Mouse (Mus musculus) ES-E14 (cell line): ENCODE measurements around the gene Nfx1. TPM values are rescaled to one million over a fixed set of nuclear protein-coding genes. Genes with fewer than 3 reads are reported as not detected.
A peak's percentile ranks its signal among the peaks of the same experiment; 100 is the strongest.

Experiments
- DNase-seq: peaks from one replicate; pipeline ENCODE4 v3.0.0-alpha.2; 2013; ENCODE audit warnings: low read depth, low spot score
- H3K27ac ChIP-seq: 2 replicates; pipeline ENCODE4 v1.5.1; 2012; ENCODE audit warnings: low read depth, mild to moderate bottlenecking, low read length, moderate library complexity, mixed read lengths; ENCODE audit not compliant: poor library complexity, insufficient read depth, severe bottlenecking
- H3K36me3 ChIP-seq: 2 replicates; pipeline ENCODE4 v1.6.1; 2012; ENCODE audit warnings: mild to moderate bottlenecking, low read length, moderate library complexity, mixed read lengths; ENCODE audit not compliant: control insufficient read depth, poor library complexity, insufficient read depth, severe bottlenecking
- H3K4me1 ChIP-seq, 2 experiments: fragments of 150-350 bp in 1 of 2; sonication (generic) in 1 of 2; 2 replicates each; pipeline ENCODE4 v1.6.1; 2012; ENCODE audit warnings: low read length in 2 of 2, mild to moderate bottlenecking in 1 of 2, mixed read lengths in 1 of 2; ENCODE audit not compliant: control insufficient read depth in 2 of 2, insufficient read depth in 2 of 2, poor library complexity in 1 of 2
- H3K4me3 ChIP-seq, 2 experiments: fragments of 150-350 bp in 1 of 2; sonication (generic) in 1 of 2; 2 replicates each; pipeline ENCODE4 v1.5.1; 2012; ENCODE audit warnings: low read length in 2 of 2, low read depth in 1 of 2, mild to moderate bottlenecking in 1 of 2, mixed read lengths in 1 of 2; ENCODE audit not compliant: insufficient read depth in 1 of 2, poor library complexity in 1 of 2, severe bottlenecking in 1 of 2
- H3K9ac ChIP-seq: 2 replicates; pipeline ENCODE4 v1.6.1; 2012; ENCODE audit warnings: low read depth, mild to moderate bottlenecking, low read length, mixed read lengths; ENCODE audit not compliant: poor library complexity, insufficient read depth, severe bottlenecking
- H3K9me3 ChIP-seq: fragments of 150-350 bp; sonication (generic); 2 replicates; pipeline ENCODE4 v1.6.1; 2012; ENCODE audit warnings: low read depth, mild to moderate bottlenecking, low read length; ENCODE audit not compliant: control insufficient read depth, insufficient read depth
- CHD2 ChIP-seq: IDR thresholded peaks from 2 replicates; pipeline ENCODE4 v1.6.1; 2014; ENCODE audit warnings: mild to moderate bottlenecking, low read depth, low read length, inconsistent platforms
- HCFC1 ChIP-seq: IDR thresholded peaks from 2 replicates; pipeline ENCODE4 v1.6.1; 2012; ENCODE audit warnings: low read length, inconsistent platforms, borderline replicate concordance; ENCODE audit not compliant: insufficient read depth
- MAFK ChIP-seq: IDR thresholded peaks from 2 replicates; pipeline ENCODE4 v1.6.1; 2014; ENCODE audit warnings: mild to moderate bottlenecking, low read depth, low read length, inconsistent platforms; ENCODE audit not compliant: insufficient read depth
- ZC3H11A ChIP-seq: IDR thresholded peaks from 2 replicates; pipeline ENCODE4 v1.6.1; 2012; ENCODE audit warnings: low read depth, mild to moderate bottlenecking, inconsistent platforms, low read length, borderline replicate concordance
- ZNF384 ChIP-seq: IDR thresholded peaks from 2 replicates; pipeline ENCODE4 v1.6.1; 2012; ENCODE audit warnings: low read depth, low read length, inconsistent platforms
- in situ Hi-C, 2 experiments: fragments of 600-800 bp; cut with MboI; formaldehyde crosslinking; loops; one replicate each; pipeline ENCODE4 v1.15.1; 2025; ENCODE audit warnings: low sequenced_read_pairs in 2 of 2, inconsistent platforms in 1 of 2; ENCODE audit not compliant: unreplicated experiment in 2 of 2
- total RNA-seq: library from RNA; depleted of rRNA; stranded (reverse); fragments of 300-350 nt; gene quantifications from 2 replicates; pipeline ENCODE4 v1.2.3, GENCODE M21; 2012

Nfx1 gene
- total RNA-seq, 1 experiment: 71.7 TPM

GRCm38 (mm10) chr4:40997916-40998315 lies 27.2 kb downstream of the Nfx1 start:
- no peaks in the 10 kb centered on the region for H3K9me3 ChIP-seq
- H3K4me1 ChIP-seq: no peaks in the 10 kb centered on the region
- in situ Hi-C loops: loop anchor here in 1 of 2 experiments (10.0 kb wide), 1 partner anchor 263 kb away; no protein-coding TSS in a partner anchor

GRCm38 (mm10) chr4:41000271-41000670 lies 29.6 kb downstream of the Nfx1 start:
- H3K9ac ChIP-seq: no peak overlapping the region
- TF ChIP-seq ZC3H11A (no peak), ZNF384 (no peak), HCFC1 (no peak), MAFK (no peak), CHD2 (no peak)
- DNase-seq: no peak
- H3K36me3 ChIP-seq: peaks cover 56% of the 10 kb centered on the region
- no peaks in the 10 kb centered on the region for H3K4me1 ChIP-seq
- H3K27ac ChIP-seq: no peak overlapping the region; the same call in 1 of the 2 replicates
- no peaks in the 10 kb centered on the region for H3K9me3 ChIP-seq
- no peak overlapping the region for H3K4me3 ChIP-seq
- in situ Hi-C loops: no loop called here

More at GRCm38 (mm10) chr4:40997916-40998315, 27.2 kb downstream of the Nfx1 start:
- no peak for TF ChIP-seq ZNF384
- no peak for TF ChIP-seq MAFK
- no peak for TF ChIP-seq HCFC1
- TF ChIP-seq CHD2: no peak
- TF ChIP-seq ZC3H11A: no peak
- DNase-seq: no peak
- H3K36me3 ChIP-seq: peaks cover 46% of the 10 kb centered on the region
- no peak overlapping the region for H3K27ac ChIP-seq
- no peak overlapping the region for H3K4me3 ChIP-seq
- no peak overlapping the region for H3K9ac ChIP-seq

- in situ Hi-C loops: no loop called here
- H3K9ac ChIP-seq: no peak overlapping the region
- H3K4me1 ChIP-seq: no peaks in the 10 kb centered on the region
- H3K36me3 ChIP-seq: peaks cover 55% of the 10 kb centered on the region
- no peaks in the 10 kb centered on the region for H3K9me3 ChIP-seq
- H3K27ac ChIP-seq: no peak overlapping the region
- no peak overlapping the region for H3K4me3 ChIP-seq
- TF ChIP-seq ZNF384 (peak; percentile 93), HCFC1 (no peak)
- DNase-seq: peak; percentile 24
These were observed 30.3 kb downstream of the Nfx1 start for GRCm38 (mm10) chr4:41000842-41001639.

- H3K27ac ChIP-seq: no peak overlapping the region
- in situ Hi-C loops: no loop called here
- H3K4me3 ChIP-seq: no peak overlapping the region
- H3K9ac ChIP-seq: no peak overlapping the region
- TF ChIP-seq ZC3H11A (no peak), MAFK (no peak), HCFC1 (no peak), ZNF384 (no peak), CHD2 (no peak)
- no peaks in the 10 kb centered on the region for H3K9me3 ChIP-seq
- no peak for DNase-seq
- H3K4me1 ChIP-seq: no peaks in the 10 kb centered on the region
- peaks cover 29% of the 10 kb centered on the region for H3K36me3 ChIP-seq
These were observed 42.6 kb downstream of the Nfx1 start for GRCm38 (mm10) chr4:41013351-41013750.

- DNase-seq: no peak
- TF ChIP-seq CHD2 (no peak), ZC3H11A (no peak), HCFC1 (no peak), ZNF384 (no peak), MAFK (no peak)
- in situ Hi-C loops: no loop called here
- Histone ChIP-seq H3K9ac (no peak overlapping the region), H3K4me1 (no peaks in the 10 kb centered on the region), H3K36me3 (peaks cover 23% of the 10 kb centered on the region), H3K27ac (no peak overlapping the region), H3K4me3 (no peak overlapping the region), H3K9me3 (no peaks in the 10 kb centered on the region)
These were observed 45.1 kb downstream of the Nfx1 start for GRCm38 (mm10) chr4:41015798-41016197.
